Mouse (Mus musculus): ENCODE results near the gene Ino80. TPM values are rescaled to one million over a fixed set of nuclear protein-coding genes. Genes with fewer than 3 reads are reported as not detected.

Ino80 gene
- polyA plus RNA-seq, 1 experiment from 2014 or later: 4.2 TPM

DNA sequence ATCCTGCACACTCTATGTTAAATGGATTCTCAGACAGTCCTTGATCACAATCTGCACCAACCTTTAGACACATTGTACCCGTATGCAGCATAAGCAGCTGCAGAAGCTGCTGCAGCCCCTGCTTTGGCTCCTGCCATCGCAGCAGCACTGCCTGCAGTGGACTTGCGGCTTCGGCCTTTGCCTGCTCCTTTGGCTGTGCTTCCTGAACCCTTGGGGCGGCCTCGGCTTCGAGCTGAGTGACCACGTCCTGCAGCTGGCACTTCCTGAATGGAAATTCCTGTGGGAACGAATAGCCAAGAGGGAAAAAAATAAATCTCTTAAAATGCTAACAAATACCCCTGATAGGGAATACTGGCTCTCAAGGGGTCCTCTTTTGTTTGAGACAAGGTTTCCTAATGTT is 100.2 kb downstream of the Ino80 start:
- Histone ChIP-seq H3K27me3 (ENCODE audit: control insufficient read depth, insufficient read depth, low read depth, low read length) (no peaks in the 10 kb centered on the region), H3K4me2 (ENCODE audit: low read depth, low read length) (no peak overlapping the region), H3K9me3 (ENCODE audit: control insufficient read depth, low read length) (no peaks in the 10 kb centered on the region), H3K4me1 (replicated peaks; ENCODE audit: control insufficient read depth, insufficient read depth, low read length) (no peaks in the 10 kb centered on the region), H3K9ac (ENCODE audit: low read length) (no peak overlapping the region), H3K4me3 (ENCODE audit: low read length) (no peak overlapping the region), H3K36me3 (ENCODE audit: control insufficient read depth, insufficient read depth, low read length) (peaks cover 58% of the 10 kb centered on the region), H3K27ac (ENCODE audit: low read length) (peak overlapping the region; percentile 49)
- no peak for ATAC-seq (ENCODE audit: low read depth)
- 68% methylated on average over 9 of the region's 9 CpGs for WGBS

DNA sequence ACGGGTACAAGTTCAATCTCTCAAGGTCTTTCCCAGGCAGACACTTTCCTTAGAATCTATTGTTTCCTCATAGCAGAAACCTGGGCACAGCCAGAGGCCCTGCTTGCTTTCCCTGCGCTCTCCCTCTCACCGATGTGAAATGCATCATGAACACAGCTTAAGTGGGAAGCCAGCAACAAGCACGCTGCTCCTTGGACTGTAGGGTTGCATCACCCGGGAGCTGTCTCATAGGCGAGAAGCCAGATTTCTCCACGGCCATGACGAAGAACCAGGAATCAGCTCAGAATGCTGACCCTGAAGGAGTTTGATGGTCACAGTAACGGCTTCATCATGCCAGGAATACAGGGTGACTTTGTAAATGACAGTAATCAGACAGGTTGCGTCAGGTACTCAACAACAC is 107.4 kb downstream of the Ino80 start:
- 88% methylated on average over 10 of the region's 10 CpGs for WGBS
- H3K9me3 ChIP-seq (ENCODE audit: control insufficient read depth, low read length): no peaks in the 10 kb centered on the region
- no peak overlapping the region for H3K27ac ChIP-seq (ENCODE audit: low read length)
- H3K27me3 ChIP-seq (ENCODE audit: control insufficient read depth, insufficient read depth, low read depth, low read length): no peaks in the 10 kb centered on the region
- H3K4me1 ChIP-seq (replicated peaks; ENCODE audit: control insufficient read depth, insufficient read depth, low read length): no peaks in the 10 kb centered on the region
- peaks cover 27% of the 10 kb centered on the region for H3K36me3 ChIP-seq (ENCODE audit: control insufficient read depth, insufficient read depth, low read length)
- no peak overlapping the region for H3K4me2 ChIP-seq (ENCODE audit: low read depth, low read length)
- no peak for ATAC-seq (ENCODE audit: low read depth)
- no peak overlapping the region for H3K9ac ChIP-seq (ENCODE audit: low read length)
- no peak overlapping the region for H3K4me3 ChIP-seq (ENCODE audit: low read length)

DNA sequence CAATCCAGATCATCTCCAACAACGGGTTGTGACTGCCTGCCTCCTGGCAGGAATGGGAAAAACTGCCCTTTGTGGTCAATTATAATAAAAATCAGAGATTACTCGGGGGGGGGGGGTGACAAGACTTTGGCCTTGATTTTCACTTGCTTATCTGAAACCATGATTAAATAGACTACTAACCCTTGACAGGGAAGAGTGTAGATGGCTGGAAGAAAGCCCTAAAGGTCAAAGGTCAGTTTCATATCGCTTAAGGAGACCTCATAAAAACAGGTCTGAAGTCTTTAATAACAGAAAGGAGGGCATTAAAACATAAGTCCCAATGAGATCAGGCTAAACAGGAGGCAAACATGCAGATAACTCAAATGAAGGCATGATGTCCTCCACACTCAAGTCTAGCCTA is 110.1 kb downstream of the Ino80 start:
- Histone ChIP-seq H3K27ac (ENCODE audit: low read length) (no peak overlapping the region), H3K36me3 (ENCODE audit: control insufficient read depth, insufficient read depth, low read length) (peaks cover 7% of the 10 kb centered on the region; the same call in 1 of the 2 replicates), H3K27me3 (ENCODE audit: control insufficient read depth, insufficient read depth, low read depth, low read length) (no peaks in the 10 kb centered on the region), H3K4me1 (replicated peaks; ENCODE audit: control insufficient read depth, insufficient read depth, low read length) (no peaks in the 10 kb centered on the region), H3K9me3 (ENCODE audit: control insufficient read depth, low read length) (no peaks in the 10 kb centered on the region), H3K4me3 (ENCODE audit: low read length) (no peak overlapping the region), H3K4me2 (ENCODE audit: low read depth, low read length) (no peak overlapping the region), H3K9ac (ENCODE audit: low read length) (no peak overlapping the region)
- 72% methylated on average over 3 of the region's 3 CpGs for WGBS
- no peak for ATAC-seq (ENCODE audit: low read depth)

DNA sequence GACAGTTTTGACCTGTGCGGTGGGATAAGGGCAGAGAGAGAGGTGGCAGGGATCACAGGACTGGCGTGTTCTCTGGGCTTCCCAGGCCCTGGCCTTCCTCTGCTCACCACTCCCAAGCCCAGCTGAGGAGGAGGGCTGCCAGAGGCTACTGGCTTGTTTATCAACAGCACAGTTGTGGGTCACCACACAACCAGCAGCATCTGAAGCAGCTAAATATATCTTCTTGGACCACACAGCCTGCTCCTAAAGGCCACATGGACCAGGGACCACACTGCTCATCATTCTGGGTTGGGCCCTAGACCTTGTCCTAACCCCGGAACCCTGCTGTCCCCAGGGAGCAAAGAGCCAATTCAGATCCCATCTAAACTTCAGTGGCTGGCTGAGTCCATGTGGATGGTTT is 112.5 kb downstream of the Ino80 start:
- no peak overlapping the region for H3K4me2 ChIP-seq (ENCODE audit: low read depth, low read length)
- H3K4me3 ChIP-seq (ENCODE audit: low read length): no peak overlapping the region
- WGBS: 64% methylated on average over 3 of the region's 3 CpGs
- no peaks in the 10 kb centered on the region for H3K27me3 ChIP-seq (ENCODE audit: control insufficient read depth, insufficient read depth, low read depth, low read length)
- H3K9me3 ChIP-seq (ENCODE audit: control insufficient read depth, low read length): peaks cover 6% of the 10 kb centered on the region; the same call in 1 of the 2 replicates
- H3K27ac ChIP-seq (ENCODE audit: low read length): no peak overlapping the region
- no peak overlapping the region for H3K9ac ChIP-seq (ENCODE audit: low read length)
- H3K4me1 ChIP-seq (replicated peaks; ENCODE audit: control insufficient read depth, insufficient read depth, low read length): no peaks in the 10 kb centered on the region
- H3K36me3 ChIP-seq (ENCODE audit: control insufficient read depth, insufficient read depth, low read length): no peaks in the 10 kb centered on the region; the same call in 1 of the 2 replicates
- no peak; the same call in 1 of the 2 replicates for ATAC-seq (ENCODE audit: low read depth)

DNA sequence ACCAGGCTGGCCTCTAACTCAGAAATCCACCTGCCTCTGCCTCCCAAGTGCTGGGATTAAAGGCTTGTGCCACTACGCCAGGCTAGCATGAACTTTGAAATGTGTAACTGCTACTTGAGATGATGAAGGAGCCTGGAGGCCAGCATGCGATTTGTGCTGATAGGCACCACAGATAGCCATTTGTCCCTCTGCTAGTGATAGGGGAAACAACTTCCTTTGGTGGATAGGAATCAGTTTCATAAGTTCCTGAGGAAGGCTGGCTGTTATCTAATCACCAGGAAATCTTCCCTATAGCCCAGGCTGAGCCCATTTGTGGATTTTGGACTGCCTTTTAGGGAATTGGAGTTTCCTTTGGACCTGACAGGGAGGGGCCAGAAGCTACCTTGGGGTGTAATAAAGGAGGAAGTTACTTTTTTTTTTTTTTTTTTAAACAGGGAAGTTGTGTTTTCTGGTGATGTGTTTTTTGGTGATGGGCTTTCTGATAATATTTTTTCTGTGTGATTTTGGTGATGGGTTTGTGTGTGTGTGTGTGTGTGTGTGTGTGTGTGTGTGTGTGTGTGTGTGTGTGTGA is 117.7 kb downstream of the Ino80 start:
- Histone ChIP-seq H3K4me3 (ENCODE audit: low read length) (no peak overlapping the region), H3K4me1 (replicated peaks; ENCODE audit: control insufficient read depth, insufficient read depth, low read length) (no peaks in the 10 kb centered on the region), H3K36me3 (ENCODE audit: control insufficient read depth, insufficient read depth, low read length) (no peaks in the 10 kb centered on the region), H3K4me2 (ENCODE audit: low read depth, low read length) (no peak overlapping the region), H3K9me3 (ENCODE audit: control insufficient read depth, low read length) (peaks cover 6% of the 10 kb centered on the region; the same call in 1 of the 2 replicates), H3K27ac (ENCODE audit: low read length) (no peak overlapping the region), H3K27me3 (ENCODE audit: control insufficient read depth, insufficient read depth, low read depth, low read length) (no peaks in the 10 kb centered on the region), H3K9ac (ENCODE audit: low read length) (no peak overlapping the region)
- no peak for ATAC-seq (ENCODE audit: low read depth)
- 70% methylated on average over 2 of the region's 2 CpGs for WGBS

DNA sequence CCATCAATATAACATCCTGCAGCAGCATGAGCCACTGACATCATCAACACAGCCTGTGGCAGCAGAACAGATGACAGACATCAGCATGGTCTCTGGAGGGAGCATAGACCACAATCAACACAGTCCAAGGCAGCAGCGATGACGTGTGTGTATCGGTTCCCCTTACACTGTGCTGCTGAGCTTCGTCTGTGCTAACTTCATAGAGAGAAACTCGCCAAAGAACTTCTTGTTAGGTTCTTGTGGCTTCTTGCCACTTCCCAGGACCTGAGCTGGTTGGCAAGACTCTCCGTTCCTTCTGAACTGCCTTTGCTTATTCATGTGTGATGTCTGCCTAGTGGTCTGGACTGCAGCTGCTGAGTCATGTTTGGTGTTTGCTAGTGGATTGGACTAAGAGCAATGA is 119.2 kb downstream of the Ino80 start:
- WGBS: 81% methylated on average over 6 of the region's 6 CpGs

DNA sequence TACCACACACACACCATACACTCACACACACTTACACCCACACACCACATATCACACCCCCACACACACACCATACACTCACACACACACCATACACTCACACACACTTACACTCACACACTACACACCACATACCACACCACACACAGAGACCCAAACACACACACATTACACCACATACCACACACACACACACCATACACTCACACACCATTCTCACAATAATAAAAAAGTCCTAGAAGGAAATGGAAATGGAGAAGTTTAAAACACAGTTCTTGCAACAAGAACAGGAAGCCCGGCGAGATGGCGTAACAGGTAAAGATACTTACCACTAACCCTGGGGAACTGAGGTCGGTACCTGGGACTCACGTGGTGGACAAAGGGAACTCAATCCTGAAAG is 120.7 kb downstream of the Ino80 start:
- Histone ChIP-seq H3K27ac (ENCODE audit: low read length) (no peak overlapping the region), H3K4me2 (ENCODE audit: low read depth, low read length) (no peak overlapping the region), H3K27me3 (ENCODE audit: control insufficient read depth, insufficient read depth, low read depth, low read length) (no peaks in the 10 kb centered on the region; the same call in 1 of the 2 replicates), H3K9me3 (ENCODE audit: control insufficient read depth, low read length) (peaks cover 6% of the 10 kb centered on the region; the same call in 1 of the 2 replicates), H3K36me3 (ENCODE audit: control insufficient read depth, insufficient read depth, low read length) (no peaks in the 10 kb centered on the region), H3K4me3 (ENCODE audit: low read length) (no peak overlapping the region), H3K9ac (ENCODE audit: low read length) (no peak overlapping the region), H3K4me1 (replicated peaks; ENCODE audit: control insufficient read depth, insufficient read depth, low read length) (no peaks in the 10 kb centered on the region)
- ATAC-seq (ENCODE audit: low read depth): no peak
- 84% methylated on average over 5 of the region's 5 CpGs for WGBS

More for the DNA sequence above, 119.2 kb downstream of the Ino80 start:
- Histone ChIP-seq H3K4me1 (replicated peaks; ENCODE audit: control insufficient read depth, insufficient read depth, low read length) (no peaks in the 10 kb centered on the region), H3K4me3 (ENCODE audit: low read length) (no peak overlapping the region), H3K4me2 (ENCODE audit: low read depth, low read length) (no peak overlapping the region), H3K9ac (ENCODE audit: low read length) (no peak overlapping the region), H3K36me3 (ENCODE audit: control insufficient read depth, insufficient read depth, low read length) (no peaks in the 10 kb centered on the region), H3K27ac (ENCODE audit: low read length) (no peak overlapping the region), H3K27me3 (ENCODE audit: control insufficient read depth, insufficient read depth, low read depth, low read length) (no peaks in the 10 kb centered on the region), H3K9me3 (ENCODE audit: control insufficient read depth, low read length) (peaks cover 6% of the 10 kb centered on the region; the same call in 1 of the 2 replicates)
- ATAC-seq (ENCODE audit: low read depth): no peak

DNA sequence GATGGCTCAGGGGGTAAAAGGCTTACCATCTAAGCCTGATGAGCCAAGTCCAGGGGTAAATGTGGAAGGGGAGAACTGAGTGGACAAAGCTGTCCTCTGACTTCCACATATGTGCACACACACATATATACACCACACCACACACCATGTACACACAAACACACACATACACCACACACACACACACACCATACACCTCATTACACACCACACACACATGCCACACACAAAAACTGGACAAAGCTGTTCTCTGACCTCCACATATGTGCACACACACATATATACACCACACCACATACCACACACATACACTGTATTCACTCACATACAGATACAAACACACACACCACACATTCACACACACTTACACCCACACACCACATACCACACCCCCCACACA is 121.2 kb downstream of the Ino80 start:
- Histone ChIP-seq H3K4me1 (replicated peaks; ENCODE audit: control insufficient read depth, insufficient read depth, low read length) (peaks cover 3% of the 10 kb centered on the region; the same call in 1 of the 2 replicates), H3K27me3 (ENCODE audit: control insufficient read depth, insufficient read depth, low read depth, low read length) (peaks cover 5% of the 10 kb centered on the region), H3K36me3 (ENCODE audit: control insufficient read depth, insufficient read depth, low read length) (no peaks in the 10 kb centered on the region), H3K4me2 (ENCODE audit: low read depth, low read length) (no peak overlapping the region), H3K9me3 (ENCODE audit: control insufficient read depth, low read length) (peaks cover 1% of the 10 kb centered on the region; the same call in 1 of the 2 replicates), H3K4me3 (ENCODE audit: low read length) (no peak overlapping the region), H3K27ac (ENCODE audit: low read length) (no peak overlapping the region), H3K9ac (ENCODE audit: low read length) (no peak overlapping the region)
- ATAC-seq (ENCODE audit: low read depth): no peak

DNA sequence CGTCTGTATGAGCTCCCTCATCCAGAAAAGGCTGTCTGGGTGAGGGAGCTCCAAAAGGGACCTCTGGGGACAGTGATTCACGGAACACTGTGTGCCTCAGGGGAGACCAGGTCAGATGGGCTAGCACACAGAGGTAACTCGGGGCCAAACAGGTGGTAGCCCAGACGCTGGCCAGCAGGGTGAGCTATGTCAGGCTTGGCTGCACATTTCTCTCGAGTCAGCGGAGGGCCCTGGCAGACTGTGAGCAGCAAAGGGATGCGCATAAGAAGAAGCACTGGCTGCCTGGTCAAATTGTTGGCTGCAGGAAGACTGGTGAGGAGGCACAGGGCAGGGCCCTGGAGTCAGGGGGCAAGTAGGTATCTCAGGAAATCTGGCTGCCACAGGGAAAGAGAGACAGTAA is 121.8 kb downstream of the Ino80 start:
- H3K36me3 ChIP-seq (ENCODE audit: control insufficient read depth, insufficient read depth, low read length): no peaks in the 10 kb centered on the region
- 29% methylated on average over 7 of the region's 7 CpGs for WGBS
- no peak overlapping the region for H3K4me2 ChIP-seq (ENCODE audit: low read depth, low read length)
- no peak overlapping the region for H3K4me3 ChIP-seq (ENCODE audit: low read length)
- H3K27me3 ChIP-seq (ENCODE audit: control insufficient read depth, insufficient read depth, low read depth, low read length): peaks cover 7% of the 10 kb centered on the region
- no peak for ATAC-seq (ENCODE audit: low read depth)
- no peak overlapping the region for H3K27ac ChIP-seq (ENCODE audit: low read length)
- H3K9me3 ChIP-seq (ENCODE audit: control insufficient read depth, low read length): no peaks in the 10 kb centered on the region
- H3K9ac ChIP-seq (ENCODE audit: low read length): no peak overlapping the region
- peaks cover 4% of the 10 kb centered on the region; the same call in 1 of the 2 replicates for H3K4me1 ChIP-seq (replicated peaks; ENCODE audit: control insufficient read depth, insufficient read depth, low read length)

All from lung, embryonic 16.5 days (tissue).